Comparison of ENCODE assay signal across 17 mouse cellular contexts in the genomic region with DNA sequence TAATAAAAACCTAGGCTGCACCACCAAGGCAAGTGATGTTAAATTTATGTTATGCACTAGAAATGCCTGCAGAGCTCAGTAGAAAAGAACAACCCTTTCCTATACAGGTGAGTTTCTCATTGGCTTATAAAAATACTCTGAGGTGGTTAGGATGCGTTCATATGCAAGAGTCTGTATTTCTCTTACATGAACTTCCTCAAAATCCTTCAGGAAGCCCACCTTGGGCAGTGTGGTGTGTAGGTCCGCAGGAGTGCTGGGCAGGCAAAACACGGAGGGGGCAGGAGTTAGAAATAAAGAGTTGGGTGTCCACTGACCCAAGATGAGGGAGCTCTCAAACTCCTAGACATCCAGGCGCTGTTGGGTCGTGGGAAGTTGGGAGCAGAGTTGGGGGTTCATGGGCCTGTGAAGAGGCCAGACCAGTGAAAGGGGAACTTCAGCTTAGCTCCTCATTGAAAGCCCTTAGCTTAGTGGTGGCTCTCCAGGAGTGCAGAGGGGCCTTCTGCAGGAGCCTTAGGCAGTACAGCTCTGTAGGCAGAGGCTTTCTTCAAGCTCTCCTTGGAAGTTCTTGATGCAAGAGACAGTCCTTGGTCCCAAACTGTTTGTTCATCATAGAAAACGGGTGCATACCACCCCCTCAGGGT.
DNase-seq lines count a peak whose midpoint lies in the region; ATAC-seq lines count a peak whose summit lies in the region.
"Had no signal": no experiment of that assay in that cellular context is flagged by ENCODE, and none has a peak within 500 bp of the region (broad histone marks: within the 10 kb centered on the region; RNA-seq: fewer than 3 reads in every experiment).

No protein-coding gene starts in this region.

- ATAC-seq in granulocyte monocyte progenitor cell, adult 5-6 weeks (replicated peaks; ENCODE audit: poor library complexity, severe bottlenecking): peak; percentile 56; the same call in 1 of the 2 replicates
- ATAC-seq in megakaryocyte, adult 5-6 weeks (ENCODE audit: poor library complexity, severe bottlenecking): peak; percentile 53; the same call in 1 of the 2 replicates
- ATAC-seq in megakaryocyte-erythroid progenitor cell, adult 5-6 weeks (replicated peaks; ENCODE audit: low FRiP score, low TSS enrichment, poor library complexity, severe bottlenecking): no peak
- no peak for ATAC-seq in frontal cortex, adult (ENCODE audit: low TSS enrichment)
- ATAC-seq: forebrain, embryonic 13.5 days; forebrain, embryonic 15.5 days; forebrain, postnatal 0 days had no signal

- no peak for DNase-seq in lung, postnatal 10 days
- DNase-seq: adrenal gland, adult 2 months; adrenal gland, postnatal 10 days; adrenal gland, postnatal 25 days; cerebellum, adult 11 months; cerebellum, adult 18-20 months; cerebellum, adult 8-10 months; cerebellum, adult 9-11 months; cerebellum, postnatal 14 days; cerebellum, postnatal 36 days; forebrain, postnatal 0 days had no signal

Comparison
In these comparisons a context has a peak if more than half of its experiments do, and no peak if none do; other contexts are left out.
1. ATAC-seq: peak in granulocyte monocyte progenitor cell, adult 5-6 weeks (single experiment) and megakaryocyte, adult 5-6 weeks (single experiment); none in megakaryocyte-erythroid progenitor cell, adult 5-6 weeks (single experiment) and frontal cortex, adult (single experiment).